Mouse (Mus musculus) liver, embryonic 14.5 days (tissue): ENCODE results near the gene Ust. TPM values are rescaled to one million over a fixed set of nuclear protein-coding genes. Genes with fewer than 3 reads are reported as not detected.

ENCODE experiments used
- ATAC-seq: fragments of 200-750 bp; cut with Nextera tagmentation; 2 replicates; pipeline ENCODE4 v1.8.0; 2017; ENCODE audit warnings: moderate number of reproducible peaks, mild to moderate bottlenecking, moderate library complexity; ENCODE audit not compliant: insufficient read depth
- DNase-seq, 3 experiments: peaks; one replicate each; pipeline ENCODE4 v3.0.0-alpha.2; 2012 to 2013; ENCODE audit warnings: low read depth in 3 of 3, low spot score in 3 of 3
- H3K27ac ChIP-seq: fragments of 300-500 bp; sonication (generic); 2 replicates; pipeline ENCODE4 v1.5.1; 2014; ENCODE audit warnings: moderate library complexity, mild to moderate bottlenecking, control low read depth, inconsistent platforms
- H3K27me3 ChIP-seq: fragments of 300-500 bp; sonication (generic); 2 replicates; pipeline ENCODE4 v1.6.1; 2014; ENCODE audit warnings: mild to moderate bottlenecking, low read length, moderate library complexity; ENCODE audit not compliant: control insufficient read depth, insufficient read depth
- H3K36me3 ChIP-seq: fragments of 300-500 bp; sonication (generic); replicated peaks from 2 replicates; pipeline ENCODE4 v1.6.1; 2014; ENCODE audit warnings: low read depth; ENCODE audit not compliant: control insufficient read depth, insufficient read depth
- H3K4me1 ChIP-seq, 2 experiments: fragments of 200-500 bp in 1 of 2; fragments of 300-500 bp in 1 of 2; sonication (generic) in 1 of 2; replicated peaks; 2 replicates each; pipeline ENCODE4 v1.6.1; 2012 to 2014; ENCODE audit warnings: antibody characterized with exemption in 1 of 2, inconsistent platforms in 1 of 2, low read length in 1 of 2; ENCODE audit not compliant: control insufficient read depth in 2 of 2, insufficient read depth in 2 of 2
- H3K4me2 ChIP-seq: fragments of 300-500 bp; sonication (generic); 2 replicates; pipeline ENCODE4 v1.6.1; 2014; ENCODE audit warnings: low read depth, mild to moderate bottlenecking, control low read depth, moderate library complexity
- H3K4me3 ChIP-seq, 2 experiments: fragments of 200-500 bp in 1 of 2; fragments of 300-500 bp in 1 of 2; sonication (generic) in 1 of 2; 2 replicates each; pipeline ENCODE4 v1.5.1; 2012 to 2014; ENCODE audit warnings: low read depth in 2 of 2, low read length in 2 of 2, mild to moderate bottlenecking in 2 of 2, control low read depth in 1 of 2, inconsistent platforms in 1 of 2, moderate library complexity in 1 of 2; ENCODE audit not compliant: insufficient read depth in 1 of 2
- H3K9ac ChIP-seq: fragments of 300-500 bp; sonication (generic); replicated peaks from 2 replicates; pipeline ENCODE4 v1.6.1; 2014; ENCODE audit warnings: mild to moderate bottlenecking, control low read depth, moderate library complexity
- H3K9me3 ChIP-seq: fragments of 300-500 bp; sonication (generic); 2 replicates; pipeline ENCODE4 v1.6.1; 2016; ENCODE audit warnings: low read length, mixed read lengths; ENCODE audit not compliant: control insufficient read depth
- CTCF ChIP-seq: IDR thresholded peaks from 2 replicates; pipeline ENCODE4 v1.5.1; 2016; ENCODE audit warnings: antibody characterized with exemption, low read depth, control low read depth
- EP300 ChIP-seq: IDR thresholded peaks from 2 replicates; pipeline ENCODE4 v1.6.1; 2016; ENCODE audit warnings: antibody characterized with exemption, low read depth
- WGBS: fragments of 180-500 bp; shearing (Covaris S2); extraction: QIAGEN DNeasy Blood & Tissue Kit; methylation state at CpG from one replicate; pipeline ENCODE4 v1.1.7; 2014; ENCODE audit not compliant: insufficient replicate concordance; 5-methylcytosine and 5-hydroxymethylcytosine counted together
- polyA plus RNA-seq, 2 experiments: library from polyadenylated mRNA; depleted of rRNA in 1 of 2; stranded (reverse) in 1 of 2; unstranded in 1 of 2; fragments of >200 nt; fragmentation: Nextera tagmentation in 1 of 2; extraction: Ambion mirVana in 1 of 2; gene quantifications; 2 replicates each; pipeline versions ENCODE4 v1.2.1 to v1.2.3; 2012 to 2014

The Ust gene
- polyA plus RNA-seq, 2 experiments = 0.30 to 0.42 TPM

DNA sequence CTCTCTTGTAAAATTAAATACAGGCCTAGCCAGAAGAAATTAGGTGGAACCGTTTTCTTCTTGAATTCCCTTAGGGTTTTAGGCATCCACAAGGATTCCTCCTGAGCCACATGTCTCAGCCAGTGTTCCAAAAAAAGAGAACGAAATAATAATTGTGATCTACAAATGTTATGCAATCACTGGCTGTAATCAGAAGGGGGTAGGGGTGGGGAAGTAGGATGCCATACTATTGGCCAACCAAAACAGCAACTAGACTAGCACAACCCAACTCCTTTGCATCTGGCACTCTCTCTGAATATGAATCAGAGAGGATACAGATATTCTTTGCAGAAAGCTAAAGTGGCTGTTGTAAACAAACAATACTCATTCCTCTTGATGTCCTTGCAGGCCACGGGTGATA, 52.7 kb downstream of the Ust start:
- no peaks in the 10 kb centered on the region for H3K9me3 ChIP-seq
- H3K27ac ChIP-seq = no peak overlapping the region
- H3K27me3 ChIP-seq = no peaks in the 10 kb centered on the region
- H3K9ac ChIP-seq = no peak overlapping the region
- H3K4me3 ChIP-seq = no peak overlapping the region
- no peaks in the 10 kb centered on the region for H3K36me3 ChIP-seq
- WGBS = 47% methylated on average over 3 of the region's 3 CpGs
- DNase-seq (no peak), ATAC-seq (no peak)
- H3K4me1 ChIP-seq = no peaks in the 10 kb centered on the region
- no peak for TF ChIP-seq CTCF
- TF ChIP-seq EP300 = no peak
- H3K4me2 ChIP-seq = no peak overlapping the region

- ATAC-seq = no peak
- no peaks in the 10 kb centered on the region for H3K4me1 ChIP-seq
- H3K9me3 ChIP-seq = no peaks in the 10 kb centered on the region
- no peak overlapping the region for H3K4me3 ChIP-seq
- H3K27me3 ChIP-seq = no peaks in the 10 kb centered on the region
- no peak for DNase-seq
- H3K4me2 ChIP-seq = no peak overlapping the region
- H3K9ac ChIP-seq = no peak overlapping the region
- TF ChIP-seq CTCF (no peak), EP300 (no peak)
- no peaks in the 10 kb centered on the region for H3K36me3 ChIP-seq
- 67% methylated on average over 1 of the region's 1 CpGs for WGBS
- H3K27ac ChIP-seq = no peak overlapping the region
Measured at GRCm38 (mm10) chr10:8465216-8465615, 53.4 kb downstream of the Ust start.

DNA sequence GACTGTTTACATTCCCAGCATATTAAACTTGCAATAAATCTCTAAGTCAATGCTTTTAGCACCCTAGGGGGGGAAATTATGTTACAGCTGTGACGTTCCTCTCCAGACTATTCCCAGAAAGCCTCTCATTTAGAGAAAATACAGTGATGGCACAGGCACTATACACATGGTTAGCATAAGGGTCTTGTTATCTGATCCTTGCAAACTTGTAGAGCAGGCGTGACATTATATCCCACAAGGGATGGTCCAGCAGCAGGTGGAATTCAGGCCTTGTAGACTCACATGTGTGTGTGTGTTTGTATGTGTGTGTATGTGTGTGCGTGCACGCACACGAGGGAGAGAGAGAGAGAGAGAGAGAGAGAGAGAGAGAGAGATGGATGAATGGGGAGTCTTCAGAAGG, 57.3 kb downstream of the Ust start:
- Histone ChIP-seq H3K27ac (no peak overlapping the region), H3K9ac (no peak overlapping the region), H3K4me3 (no peak overlapping the region), H3K4me2 (no peak overlapping the region), H3K9me3 (no peaks in the 10 kb centered on the region), H3K36me3 (no peaks in the 10 kb centered on the region), H3K4me1 (no peaks in the 10 kb centered on the region), H3K27me3 (no peaks in the 10 kb centered on the region)
- DNase-seq = no peak
- TF ChIP-seq CTCF (no peak), EP300 (no peak)
- ATAC-seq = no peak
- WGBS = 68% methylated on average over 5 of the region's 5 CpGs

GRCm38 (mm10) chr10:8454711-8455110, 63.9 kb downstream of the Ust start:
- WGBS = 26% methylated on average over 1 of the region's 1 CpGs
- Histone ChIP-seq H3K9me3 (no peaks in the 10 kb centered on the region), H3K4me2 (no peak overlapping the region), H3K4me1 (no peaks in the 10 kb centered on the region), H3K27me3 (no peaks in the 10 kb centered on the region), H3K4me3 (no peak overlapping the region), H3K27ac (no peak overlapping the region), H3K36me3 (no peaks in the 10 kb centered on the region), H3K9ac (no peak overlapping the region)
- DNase-seq = no peak
- no peak for ATAC-seq
- TF ChIP-seq CTCF (no peak), EP300 (no peak)

GRCm38 (mm10) chr10:8447681-8448080, 70.9 kb downstream of the Ust start:
- TF ChIP-seq EP300 = no peak
- TF ChIP-seq CTCF = no peak
- H3K36me3 ChIP-seq = no peaks in the 10 kb centered on the region
- H3K9ac ChIP-seq = no peak overlapping the region
- no peak overlapping the region for H3K27ac ChIP-seq
- DNase-seq = no peak
- no peak overlapping the region for H3K4me3 ChIP-seq
- ATAC-seq = no peak
- 47% methylated on average over 5 of the region's 5 CpGs for WGBS
- no peaks in the 10 kb centered on the region for H3K27me3 ChIP-seq
- H3K9me3 ChIP-seq = no peaks in the 10 kb centered on the region
- no peaks in the 10 kb centered on the region for H3K4me1 ChIP-seq
- no peak overlapping the region for H3K4me2 ChIP-seq
